In the genomic region with DNA sequence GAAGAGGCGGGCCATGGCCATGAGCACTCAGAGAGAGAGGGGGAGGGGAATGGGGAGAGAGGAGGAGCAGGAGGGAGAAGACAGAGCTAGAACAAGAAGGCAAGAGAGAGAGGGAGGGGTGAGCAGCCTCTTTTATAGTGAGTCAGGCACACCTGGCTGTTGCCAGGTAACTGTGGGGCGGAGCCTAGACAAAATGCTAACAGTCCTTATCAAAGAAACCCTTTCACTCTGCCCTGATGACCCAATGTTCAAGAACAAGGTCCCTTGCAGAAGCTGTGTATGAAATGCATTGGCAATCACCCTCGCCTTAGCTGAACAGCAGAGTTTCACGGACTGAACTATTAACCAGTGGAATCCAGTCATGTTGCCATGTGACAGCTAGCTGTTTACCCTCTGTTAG, we compare ENCODE assay signal across 21 mouse cellular contexts.
DNase-seq lines count a peak whose midpoint lies in the region; ATAC-seq lines count a peak whose summit lies in the region.
"Had no signal": no experiment of that assay in that cellular context is flagged by ENCODE, and none has a peak within 500 bp of the region (broad histone marks: within the 10 kb centered on the region; RNA-seq: fewer than 3 reads in every experiment).

No protein-coding gene starts in this region.

- H3K9me3 ChIP-seq in lung, embryonic 15.5 days = no peaks in the 10 kb centered on the region
- H3K9me3 ChIP-seq in intestine, embryonic 15.5 days = no peaks in the 10 kb centered on the region
- H3K9me3 ChIP-seq in stomach, embryonic 16.5 days (replicated peaks; ENCODE audit: control insufficient read depth, low read length) = no peaks in the 10 kb centered on the region
- H3K9me3 ChIP-seq: embryonic facial prominence, embryonic 13.5 days; forebrain, embryonic 12.5 days; heart, embryonic 15.5 days; hindbrain, embryonic 10.5 days had no signal

- H3K4me3 ChIP-seq in lung, embryonic 15.5 days = no peak overlapping the region
- H3K4me3 ChIP-seq in intestine, embryonic 15.5 days (replicated peaks) = no peak overlapping the region
- H3K4me3 ChIP-seq in stomach, embryonic 16.5 days (replicated peaks; ENCODE audit: low read length) = no peak overlapping the region
- H3K4me3 ChIP-seq: embryonic facial prominence, embryonic 13.5 days; forebrain, embryonic 12.5 days; heart, adult 2 months; heart, embryonic 15.5 days; hindbrain, embryonic 10.5 days had no signal

- no peaks in the 10 kb centered on the region for H3K4me1 ChIP-seq in lung, embryonic 15.5 days
- no peaks in the 10 kb centered on the region for H3K4me1 ChIP-seq in intestine, embryonic 15.5 days (replicated peaks)
- 0 out of 2 replicates have a peak, but pooled peaks cover 7% of the 10 kb centered on the region for H3K4me1 ChIP-seq in stomach, embryonic 16.5 days (ENCODE audit: control insufficient read depth, insufficient read depth, low read length)
- H3K4me1 ChIP-seq: embryonic facial prominence, embryonic 13.5 days; heart, embryonic 15.5 days had no signal

- 38% methylated on average over 4 of the region's 4 CpGs for WGBS in lung, embryonic 15.5 days
- WGBS in intestine, embryonic 15.5 days = 60% methylated on average over 4 of the region's 4 CpGs
- whole genome bisulfite sequencing in stomach, embryonic 16.5 days = 37% methylated on average over 4 of the region's 4 CpGs

- 0 out of 2 replicates have a peak, but pooled peaks have one; percentile 23 for ATAC-seq in lung, embryonic 15.5 days (ENCODE audit: borderline replicate concordance, extremely low read depth, low FRiP score, low TSS enrichment)
- ATAC-seq in intestine, embryonic 15.5 days = peak; percentile 78
- ATAC-seq in stomach, embryonic 16.5 days (ENCODE audit: insufficient read depth, low FRiP score) = peak; percentile 58
- ATAC-seq: forebrain, embryonic 16.5 days; Patski had no signal

- H3K27me3 ChIP-seq in lung, embryonic 15.5 days = no peaks in the 10 kb centered on the region
- H3K27me3 ChIP-seq in intestine, embryonic 15.5 days (replicated peaks) = no peaks in the 10 kb centered on the region
- no peaks in the 10 kb centered on the region for H3K27me3 ChIP-seq in stomach, embryonic 16.5 days (ENCODE audit: control insufficient read depth, insufficient read depth, low read length)
- H3K27me3 ChIP-seq: embryonic facial prominence, embryonic 13.5 days; forebrain, embryonic 12.5 days; heart, embryonic 15.5 days; Patski had no signal

- no peak overlapping the region for H3K4me2 ChIP-seq in lung, embryonic 15.5 days
- H3K4me2 ChIP-seq in intestine, embryonic 15.5 days (replicated peaks) = no peak overlapping the region
- no peak overlapping the region for H3K4me2 ChIP-seq in stomach, embryonic 16.5 days (ENCODE audit: low read depth, low read length)
- H3K4me2 ChIP-seq: embryonic facial prominence, embryonic 13.5 days; forebrain, embryonic 12.5 days; heart, embryonic 11.5 days; heart, embryonic 15.5 days; hindbrain, embryonic 14.5 days had no signal

- no peak for DNase-seq in lung, postnatal 25 days (ENCODE audit: low spot score)
- DNase-seq in ZHBTc4 (ENCODE audit: low read depth, low spot score) = peak; percentile 7
- DNase-seq in adrenal gland, postnatal 36 days = no peak
- DNase-seq in cerebellum, postnatal 4 days (ENCODE audit: low spot score in 2 of 2) = no peak
- DNase-seq: adrenal gland, adult 2 months; adrenal gland, postnatal 25 days; cerebellum, adult 8-10 months; cerebellum, postnatal 14 days; gastrocnemius, postnatal 10 days; heart, adult 2 months had no signal

- no peak overlapping the region for H3K9ac ChIP-seq in lung, embryonic 15.5 days
- no peak overlapping the region for H3K9ac ChIP-seq in intestine, embryonic 15.5 days
- H3K9ac ChIP-seq in stomach, embryonic 16.5 days (ENCODE audit: low read length) = no peak overlapping the region
- H3K9ac ChIP-seq: embryonic facial prominence, embryonic 13.5 days; forebrain, embryonic 12.5 days; heart, embryonic 15.5 days; hindbrain, embryonic 14.5 days had no signal

- no peaks in the 10 kb centered on the region for H3K36me3 ChIP-seq in lung, embryonic 15.5 days
- no peaks in the 10 kb centered on the region for H3K36me3 ChIP-seq in intestine, embryonic 15.5 days
- H3K36me3 ChIP-seq in stomach, embryonic 16.5 days (ENCODE audit: control insufficient read depth, insufficient read depth, low read length) = no peaks in the 10 kb centered on the region
- H3K36me3 ChIP-seq: embryonic facial prominence, embryonic 13.5 days; forebrain, embryonic 12.5 days; heart, embryonic 15.5 days; hindbrain, embryonic 10.5 days had no signal

- no peak overlapping the region for H3K27ac ChIP-seq in lung, embryonic 15.5 days
- H3K27ac ChIP-seq in intestine, embryonic 15.5 days = no peak overlapping the region
- H3K27ac ChIP-seq in stomach, embryonic 16.5 days (ENCODE audit: low read length) = no peak overlapping the region
- H3K27ac ChIP-seq: embryonic facial prominence, embryonic 13.5 days; forebrain, embryonic 12.5 days; heart, adult 2 months; heart, embryonic 15.5 days; hindbrain, embryonic 10.5 days; hindbrain, embryonic 14.5 days had no signal

Comparison
In these comparisons a context has a peak if more than half of its experiments do, and no peak if none do; other contexts are left out.
1. ATAC-seq: peak in every context shown above with its lines; median percentile 78 in intestine, embryonic 15.5 days; 58 in stomach, embryonic 16.5 days; 23 in lung, embryonic 15.5 days.